Mouse (Mus musculus) neural tube, embryonic 12.5 days (tissue): Measurements from ENCODE around the gene Gucy2e. TPM values are rescaled to one million over a fixed set of nuclear protein-coding genes. Genes with fewer than 3 reads are reported as not detected.

Source experiments
- ATAC-seq: fragments of 200-750 bp; cut with Nextera tagmentation; 2 replicates; pipeline ENCODE4 v1.8.0; 2017; ENCODE audit warnings: low read depth, mild to moderate bottlenecking, moderate TSS enrichment, moderate library complexity; ENCODE audit not compliant: low FRiP score
- H3K27ac ChIP-seq: fragments of 300-500 bp; sonication (generic); 2 replicates; pipeline ENCODE4 v1.5.1; 2016
- H3K27me3 ChIP-seq: fragments of 300-500 bp; sonication (generic); replicated peaks from 2 replicates; pipeline ENCODE4 v1.6.1; 2016; ENCODE audit warnings: mild to moderate bottlenecking
- H3K36me3 ChIP-seq: fragments of 300-500 bp; sonication (generic); 2 replicates; pipeline ENCODE4 v1.6.1; 2016; ENCODE audit warnings: mild to moderate bottlenecking
- H3K4me1 ChIP-seq: fragments of 300-500 bp; sonication (generic); 2 replicates; pipeline ENCODE4 v1.6.1; 2016
- H3K4me2 ChIP-seq: fragments of 300-500 bp; sonication (generic); replicated peaks from 2 replicates; pipeline ENCODE4 v1.6.1; 2016; ENCODE audit warnings: mild to moderate bottlenecking
- H3K4me3 ChIP-seq: fragments of 300-500 bp; sonication (generic); 2 replicates; pipeline ENCODE4 v1.5.1; 2016
- H3K9ac ChIP-seq: fragments of 300-500 bp; sonication (generic); 2 replicates; pipeline ENCODE4 v1.6.1; 2016; ENCODE audit warnings: mild to moderate bottlenecking
- H3K9me3 ChIP-seq: fragments of 300-500 bp; sonication (generic); 2 replicates; pipeline ENCODE4 v1.6.1; 2016; ENCODE audit warnings: mild to moderate bottlenecking
- WGBS: fragments of 180-500 bp; shearing (Covaris S2); methylation state at CpG from one replicate; pipeline ENCODE4 v1.1.7; 2016; 5-methylcytosine and 5-hydroxymethylcytosine counted together
- polyA plus RNA-seq: library from polyadenylated mRNA; unstranded; fragments of >200 nt; fragmentation: Nextera tagmentation; extraction: Ambion mirVana; gene quantifications from 2 replicates; pipeline ENCODE4 v1.2.1, GENCODE M21; 2016

The Gucy2e gene
- polyA plus RNA-seq, 1 experiment from 2014 or later = 0.10 TPM

GRCm38 (mm10) chr11:69233141-69233540 lies 3.7 kb downstream of the Gucy2e start:
- whole genome bisulfite sequencing = 88% methylated on average over 2 of the region's 2 CpGs
- Histone ChIP-seq H3K36me3 (no peaks in the 10 kb centered on the region), H3K9me3 (no peaks in the 10 kb centered on the region), H3K27ac (no peak overlapping the region), H3K4me2 (no peak overlapping the region), H3K4me1 (peaks cover 13% of the 10 kb centered on the region), H3K27me3 (peaks cover 24% of the 10 kb centered on the region), H3K4me3 (no peak overlapping the region), H3K9ac (no peak overlapping the region)
- ATAC-seq = no peak

GRCm38 (mm10) chr11:69230420-69230819 lies 6.4 kb downstream of the Gucy2e start:
- no peak overlapping the region for H3K4me3 ChIP-seq
- H3K4me1 ChIP-seq = peaks cover under 1% of the 10 kb centered on the region; the same call in 1 of the 2 replicates
- H3K27me3 ChIP-seq = no peaks in the 10 kb centered on the region; the same call in 1 of the 2 replicates
- no peak overlapping the region for H3K27ac ChIP-seq
- ATAC-seq = no peak
- H3K9me3 ChIP-seq = no peaks in the 10 kb centered on the region
- H3K9ac ChIP-seq = no peak overlapping the region
- no peaks in the 10 kb centered on the region for H3K36me3 ChIP-seq
- no peak overlapping the region for H3K4me2 ChIP-seq
- WGBS = 80% methylated on average over 4 of the region's 4 CpGs

- H3K9me3 ChIP-seq = no peaks in the 10 kb centered on the region
- H3K4me1 ChIP-seq = no peaks in the 10 kb centered on the region
- H3K4me3 ChIP-seq = no peak overlapping the region
- H3K4me2 ChIP-seq = no peak overlapping the region
- H3K27ac ChIP-seq = no peak overlapping the region
- no peak overlapping the region for H3K9ac ChIP-seq
- no peaks in the 10 kb centered on the region for H3K36me3 ChIP-seq
- ATAC-seq = no peak
- H3K27me3 ChIP-seq = no peaks in the 10 kb centered on the region
- WGBS = 66% methylated on average over 1 of the region's 1 CpGs
Measured at GRCm38 (mm10) chr11:69225715-69226114, 11.1 kb downstream of the Gucy2e start.

GRCm38 (mm10) chr11:69223101-69223500 lies 13.7 kb downstream of the Gucy2e start:
- no peak for ATAC-seq
- no peak overlapping the region for H3K4me3 ChIP-seq
- WGBS = 84% methylated on average over 4 of the region's 4 CpGs
- no peaks in the 10 kb centered on the region for H3K36me3 ChIP-seq
- H3K9ac ChIP-seq = no peak overlapping the region
- no peaks in the 10 kb centered on the region for H3K4me1 ChIP-seq
- no peaks in the 10 kb centered on the region for H3K27me3 ChIP-seq
- H3K4me2 ChIP-seq = no peak overlapping the region
- no peak overlapping the region for H3K27ac ChIP-seq
- no peaks in the 10 kb centered on the region for H3K9me3 ChIP-seq

- Histone ChIP-seq H3K27ac (no peak overlapping the region), H3K27me3 (no peaks in the 10 kb centered on the region), H3K4me2 (no peak overlapping the region), H3K9ac (no peak overlapping the region), H3K9me3 (no peaks in the 10 kb centered on the region), H3K4me3 (no peak overlapping the region), H3K36me3 (no peaks in the 10 kb centered on the region), H3K4me1 (no peaks in the 10 kb centered on the region)
- WGBS = 72% methylated on average over 4 of the region's 4 CpGs
- ATAC-seq = no peak
Measured at GRCm38 (mm10) chr11:69221070-69221469, 15.8 kb downstream of the Gucy2e start.

GRCm38 (mm10) chr11:69218661-69219060 lies 18.2 kb downstream of the Gucy2e start:
- ATAC-seq = no peak
- no peak overlapping the region for H3K4me3 ChIP-seq
- H3K36me3 ChIP-seq = no peaks in the 10 kb centered on the region
- no peak overlapping the region for H3K27ac ChIP-seq
- H3K27me3 ChIP-seq = no peaks in the 10 kb centered on the region
- no peaks in the 10 kb centered on the region for H3K9me3 ChIP-seq
- no peak overlapping the region for H3K9ac ChIP-seq
- 53% methylated on average over 2 of the region's 2 CpGs for WGBS
- H3K4me2 ChIP-seq = no peak overlapping the region
- H3K4me1 ChIP-seq = no peaks in the 10 kb centered on the region

- Histone ChIP-seq H3K4me1 (no peaks in the 10 kb centered on the region), H3K4me3 (no peak overlapping the region), H3K9me3 (no peaks in the 10 kb centered on the region), H3K4me2 (no peak overlapping the region), H3K36me3 (no peaks in the 10 kb centered on the region), H3K27ac (no peak overlapping the region), H3K27me3 (no peaks in the 10 kb centered on the region), H3K9ac (no peak overlapping the region)
- 87% methylated on average over 5 of the region's 5 CpGs for WGBS
- no peak for ATAC-seq
Measured at GRCm38 (mm10) chr11:69217411-69217810, 19.4 kb downstream of the Gucy2e start.

- Histone ChIP-seq H3K27me3 (no peaks in the 10 kb centered on the region), H3K9ac (no peak overlapping the region), H3K36me3 (no peaks in the 10 kb centered on the region), H3K27ac (no peak overlapping the region), H3K4me3 (peak overlapping the region; percentile 24; the same call in 1 of the 2 replicates), H3K9me3 (no peaks in the 10 kb centered on the region), H3K4me1 (no peaks in the 10 kb centered on the region), H3K4me2 (peak overlapping the region; percentile 39)
- WGBS = 33% methylated on average over 2 of the region's 2 CpGs
- no peak for ATAC-seq
Measured at GRCm38 (mm10) chr11:69211431-69211830, 25.4 kb downstream of the Gucy2e start.

- no peak overlapping the region for H3K27ac ChIP-seq
- H3K4me3 ChIP-seq = no peak overlapping the region
- no peaks in the 10 kb centered on the region for H3K9me3 ChIP-seq
- H3K36me3 ChIP-seq = no peaks in the 10 kb centered on the region
- 86% methylated on average over 13 of the region's 13 CpGs for WGBS
- peaks cover 13% of the 10 kb centered on the region for H3K27me3 ChIP-seq
- no peak overlapping the region for H3K4me2 ChIP-seq
- no peak for ATAC-seq
- H3K4me1 ChIP-seq = no peaks in the 10 kb centered on the region
- H3K9ac ChIP-seq = no peak overlapping the region
Measured at GRCm38 (mm10) chr11:69202469-69203230, 34.2 kb downstream of the Gucy2e start.

GRCm38 (mm10) chr11:69200231-69200630 lies 36.6 kb downstream of the Gucy2e start:
- no peak for ATAC-seq
- no peaks in the 10 kb centered on the region for H3K9me3 ChIP-seq
- 79% methylated on average over 6 of the region's 6 CpGs for WGBS
- no peaks in the 10 kb centered on the region for H3K36me3 ChIP-seq
- H3K9ac ChIP-seq = no peak overlapping the region
- no peaks in the 10 kb centered on the region for H3K4me1 ChIP-seq
- peaks cover 30% of the 10 kb centered on the region for H3K27me3 ChIP-seq
- H3K4me2 ChIP-seq = no peak overlapping the region
- no peak overlapping the region for H3K27ac ChIP-seq
- no peak overlapping the region for H3K4me3 ChIP-seq

- 80% methylated on average over 1 of the region's 1 CpGs for WGBS
- Histone ChIP-seq H3K36me3 (no peaks in the 10 kb centered on the region), H3K4me2 (no peak overlapping the region), H3K27me3 (peaks cover 30% of the 10 kb centered on the region), H3K27ac (no peak overlapping the region), H3K9me3 (no peaks in the 10 kb centered on the region), H3K4me1 (no peaks in the 10 kb centered on the region), H3K9ac (no peak overlapping the region), H3K4me3 (no peak overlapping the region)
- ATAC-seq = no peak
Measured at GRCm38 (mm10) chr11:69199251-69199650, 37.6 kb downstream of the Gucy2e start.

- no peak within 1 kb of the TSS; the same call in 1 of the 2 replicates for H3K9ac ChIP-seq
- H3K9me3 ChIP-seq = no peaks in the 10 kb centered on the region
- peaks cover 30% of the 10 kb centered on the region for H3K27me3 ChIP-seq
- no peak within 1 kb of the TSS for H3K4me3 ChIP-seq
- H3K27ac ChIP-seq = no peak within 1 kb of the TSS
- H3K4me2 ChIP-seq = peak within 1 kb of the TSS; percentile 47
- 36% methylated on average over 6 of the region's 6 CpGs for WGBS
- no peaks in the 10 kb centered on the region for H3K4me1 ChIP-seq
- H3K36me3 ChIP-seq = no peaks in the 10 kb centered on the region
- no peak for ATAC-seq
Measured at GRCm38 (mm10) chr11:69197743-69198142, 39.1 kb downstream of the Gucy2e start, which contains the start of gene Alox8. Gene Alox8, minus strand, starts transcription at chr11:69197843.

GRCm38 (mm10) chr11:69197194-69197593 lies 39.6 kb downstream of the Gucy2e start:
- Histone ChIP-seq H3K27me3 (peaks cover 30% of the 10 kb centered on the region), H3K27ac (no peak overlapping the region), H3K36me3 (no peaks in the 10 kb centered on the region), H3K4me1 (no peaks in the 10 kb centered on the region), H3K4me3 (no peak overlapping the region), H3K9ac (no peak overlapping the region; the same call in 1 of the 2 replicates), H3K4me2 (peak overlapping the region; percentile 47), H3K9me3 (no peaks in the 10 kb centered on the region)
- ATAC-seq = no peak
- WGBS = 2% methylated on average over 14 of the region's 14 CpGs
